Mouse (Mus musculus): ENCODE measurements at regions not wholly inside any gene's neighbourhood (a gene's known extent, or its start where the extent isn't known, plus 50 kb on each side); places are given as distances from the start of the nearest gene placed in this dataset.

DNA sequence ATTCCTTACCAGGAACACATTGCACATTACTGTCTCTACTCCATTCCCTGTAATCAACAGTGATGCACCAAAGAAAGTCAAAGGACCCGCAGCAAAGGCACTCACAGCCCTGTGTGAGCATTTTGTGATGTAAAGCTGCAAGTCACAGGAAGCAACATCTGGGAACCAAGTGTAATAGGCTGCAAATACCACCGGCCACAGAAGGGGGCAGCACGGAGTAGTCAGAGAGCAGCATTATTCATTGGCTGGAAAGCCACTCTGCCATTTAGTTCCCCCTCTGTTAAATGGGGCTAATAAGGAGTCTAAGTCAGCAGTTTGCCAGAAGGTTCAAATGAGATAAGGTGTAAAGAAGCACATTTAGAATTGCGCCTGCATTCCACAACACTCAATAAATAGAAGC, 231.0 kb downstream of the Hs3st3b1 start:
- TF ChIP-seq CTCF (IDR thresholded peaks at IDR 0.05; ENCODE audit: insufficient read depth, low read depth, low read length) (no peak), POLR2A (IDR thresholded peaks at IDR 0.05; ENCODE audit: insufficient read depth, low read depth, low read length) (no peak)

Data from olfactory bulb, adult 2 months (tissue).